Mouse (Mus musculus): ENCODE results near the gene Nicn1. TPM values are rescaled to one million over a fixed set of nuclear protein-coding genes. Genes with fewer than 3 reads are reported as not detected.
"Not testable (repeated sequence)": the region's sequence is repeated elsewhere in the genome, so short reads cannot be mapped to it uniquely, and the experiment has no call there.

Nicn1 gene
- polyA plus RNA-seq, 1 experiment from 2014 or later: 61.2 TPM

DNA sequence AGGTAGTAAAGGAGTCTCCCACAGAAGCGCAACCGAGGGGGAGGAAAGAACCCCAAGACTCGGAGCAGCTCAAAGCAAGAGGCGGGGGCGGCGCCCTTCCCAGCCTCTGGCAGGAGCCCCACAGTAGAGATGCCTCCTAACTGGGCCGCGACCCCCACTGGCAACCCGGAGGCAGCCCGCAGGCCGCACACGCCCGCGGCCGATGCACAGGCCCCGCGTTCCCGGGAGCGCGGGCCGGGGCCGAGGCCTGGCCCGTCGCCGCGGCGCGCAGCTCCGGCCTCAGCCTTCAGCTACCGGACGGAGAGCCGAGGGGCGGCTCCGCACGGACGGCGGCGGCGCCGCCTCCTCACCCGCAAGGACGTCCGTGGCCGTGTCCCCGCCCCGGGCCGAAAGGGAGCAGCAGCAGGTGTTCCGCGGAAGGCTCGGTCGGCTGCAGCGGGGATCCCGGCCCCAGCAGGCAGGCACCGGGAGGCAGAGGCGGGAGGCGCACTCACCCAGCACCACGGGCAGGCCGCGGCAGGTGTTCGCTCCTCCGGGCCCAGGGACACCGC is 27.0 kb upstream of the Nicn1 start:
- H3K36me3 ChIP-seq (ENCODE audit: control insufficient read depth, insufficient read depth, low read length): no peaks in the 10 kb centered on the region
- no peak; the same call in 1 of the 2 replicates for ATAC-seq (ENCODE audit: low FRiP score)
- peak overlapping the region; percentile 86 for H3K4me2 ChIP-seq
- H3K27me3 ChIP-seq (ENCODE audit: control insufficient read depth, insufficient read depth, low read length): no peaks in the 10 kb centered on the region
- H3K27ac ChIP-seq (ENCODE audit: low read depth, low read length): peak overlapping the region; percentile 84
- DNase-seq (ENCODE audit: low spot score, missing footprints): no peak
- WGBS: under 1% methylated on average over 61 of the region's 62 CpGs
- peak overlapping the region; percentile 96 for H3K4me3 ChIP-seq (ENCODE audit: low read depth, low read length)
- no peaks in the 10 kb centered on the region for H3K9me3 ChIP-seq (ENCODE audit: control insufficient read depth, low read length)
- peaks cover 16% of the 10 kb centered on the region for H3K4me1 ChIP-seq (ENCODE audit: control insufficient read depth, insufficient read depth, low read length)
- H3K9ac ChIP-seq (ENCODE audit: low read length): peak overlapping the region; percentile 93

DNA sequence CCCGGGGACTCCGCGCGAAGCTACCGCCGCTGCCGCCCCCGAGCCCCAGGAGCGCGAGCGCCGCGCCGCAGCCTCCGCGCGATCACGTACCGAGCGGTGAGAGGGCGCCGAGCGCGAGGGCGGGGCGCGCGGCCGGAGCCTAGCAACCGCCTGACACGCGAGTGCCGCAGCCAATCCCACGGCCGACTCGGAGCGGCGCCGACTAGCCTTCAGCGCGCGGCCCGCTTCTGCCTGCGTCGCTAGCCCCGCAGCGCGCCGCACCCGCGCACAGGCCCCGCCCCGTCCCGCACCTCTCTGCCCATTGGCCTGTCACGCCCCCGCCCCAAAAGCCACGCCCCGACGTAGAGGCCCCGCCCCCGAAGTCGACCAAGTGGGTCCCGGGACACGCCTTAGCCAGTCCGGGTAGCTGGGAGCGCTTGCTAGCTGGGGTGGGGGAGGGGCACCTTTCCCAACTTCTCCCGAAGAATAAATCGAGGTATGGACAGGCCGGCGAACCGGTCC is 26.5 kb upstream of the Nicn1 start, which contains the start of gene Dag1:
TSS of gene Dag1 (minus strand) at position 269 of the 501 bp plus-strand sequence.
- Histone ChIP-seq H3K9me3 (ENCODE audit: control insufficient read depth, low read length) (no peaks in the 10 kb centered on the region), H3K36me3 (ENCODE audit: control insufficient read depth, insufficient read depth, low read length) (no peaks in the 10 kb centered on the region), H3K27ac (ENCODE audit: low read depth, low read length) (peak within 1 kb of the TSS; percentile 84), H3K4me2 (peak within 1 kb of the TSS; percentile 86), H3K9ac (ENCODE audit: low read length) (peak within 1 kb of the TSS; percentile 93), H3K27me3 (ENCODE audit: control insufficient read depth, insufficient read depth, low read length) (no peaks in the 10 kb centered on the region), H3K4me1 (ENCODE audit: control insufficient read depth, insufficient read depth, low read length) (peaks cover 16% of the 10 kb centered on the region), H3K4me3 (ENCODE audit: low read depth, low read length) (peak within 1 kb of the TSS; percentile 96)
- WGBS: under 1% methylated on average over 47 of the region's 71 CpGs
- ATAC-seq (ENCODE audit: low FRiP score) (peak; percentile 98), DNase-seq (ENCODE audit: low spot score, missing footprints) (peak; percentile 100)

DNA sequence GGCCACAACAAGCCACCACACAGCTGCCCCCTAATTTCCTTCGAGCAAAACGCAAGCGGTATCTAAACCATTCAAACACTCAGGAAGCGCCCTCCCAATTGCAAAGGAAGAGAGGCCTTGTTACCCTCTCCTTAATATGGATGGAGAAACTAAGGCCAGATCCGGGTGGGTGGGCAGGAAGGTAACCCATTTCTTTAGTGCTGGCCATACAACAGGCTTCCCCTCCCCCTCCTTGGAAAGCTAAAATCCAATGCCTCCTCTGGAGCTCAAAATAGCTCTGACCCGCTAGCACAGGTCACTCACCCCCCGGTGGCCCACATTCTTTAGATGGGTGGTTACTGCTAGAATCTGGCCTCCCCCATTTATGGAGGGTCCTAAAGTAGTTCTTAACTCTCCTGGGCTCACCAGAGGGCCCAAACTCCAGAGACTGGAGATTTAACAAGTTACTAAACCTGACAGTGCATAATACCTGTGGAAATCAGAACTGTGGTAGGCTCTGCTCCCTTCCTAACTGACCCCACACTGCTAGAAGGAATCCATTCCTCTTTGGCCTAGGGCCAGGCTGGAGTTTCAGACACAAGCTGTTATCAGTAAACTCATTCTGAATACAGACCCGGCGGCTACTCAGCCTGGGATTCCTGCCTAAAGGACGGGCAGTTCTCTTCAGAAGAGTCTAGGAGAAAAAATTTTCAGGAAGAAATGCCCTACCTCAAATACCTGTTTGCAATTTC is 25.9 kb upstream of the Nicn1 start:
- Histone ChIP-seq H3K4me1 (ENCODE audit: control insufficient read depth, insufficient read depth, low read length) (peaks cover 16% of the 10 kb centered on the region), H3K9me3 (ENCODE audit: control insufficient read depth, low read length) (no peaks in the 10 kb centered on the region), H3K4me3 (ENCODE audit: low read depth, low read length) (peak overlapping the region; percentile 96), H3K36me3 (ENCODE audit: control insufficient read depth, insufficient read depth, low read length) (no peaks in the 10 kb centered on the region), H3K9ac (ENCODE audit: low read length) (peak overlapping the region; percentile 63), H3K27ac (ENCODE audit: low read depth, low read length) (peak overlapping the region; percentile 60; the same call in 1 of the 2 replicates), H3K27me3 (ENCODE audit: control insufficient read depth, insufficient read depth, low read length) (no peaks in the 10 kb centered on the region), H3K4me2 (peak overlapping the region; percentile 86)
- WGBS: 16% methylated on average over 10 of the region's 10 CpGs
- ATAC-seq (ENCODE audit: low FRiP score): no peak
- DNase-seq (ENCODE audit: low spot score, missing footprints): peak; percentile 85

DNA sequence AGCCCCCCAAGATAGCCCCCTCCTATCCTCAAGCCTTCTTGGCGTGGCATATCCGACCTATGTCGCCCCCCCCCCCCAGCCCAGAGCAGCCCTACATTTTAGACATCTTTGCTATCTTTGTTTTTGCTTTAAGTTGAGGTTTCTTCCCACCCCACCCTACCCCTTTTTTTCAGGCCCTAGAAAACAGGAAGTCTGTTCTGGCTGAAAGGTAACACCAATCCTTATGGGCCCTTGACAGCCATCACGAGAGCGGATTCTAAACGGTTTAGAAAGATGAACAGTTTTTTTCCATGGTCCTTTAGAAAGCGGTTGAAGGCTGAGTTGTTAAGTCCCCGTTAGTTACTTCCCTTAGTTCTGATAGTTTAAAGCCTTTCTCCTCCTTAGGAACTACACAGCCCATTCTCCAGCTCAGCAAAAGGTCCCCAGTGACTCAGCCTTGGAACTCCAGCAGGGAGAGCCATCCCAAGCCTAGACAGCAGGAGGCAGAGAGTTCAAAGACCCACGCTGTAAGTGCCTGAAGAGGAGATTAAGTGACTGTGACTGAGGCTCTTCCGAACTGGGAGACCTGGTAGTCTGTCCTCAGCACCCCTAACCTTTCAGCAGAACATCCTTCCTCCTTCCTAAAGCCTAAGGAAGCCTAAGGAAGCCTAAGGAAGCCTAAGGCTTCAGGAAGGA is 23.8 kb upstream of the Nicn1 start:
- Histone ChIP-seq H3K4me1 (ENCODE audit: control insufficient read depth, insufficient read depth, low read length) (peaks cover 16% of the 10 kb centered on the region), H3K4me2 (no peak overlapping the region), H3K27me3 (ENCODE audit: control insufficient read depth, insufficient read depth, low read length) (no peaks in the 10 kb centered on the region), H3K9ac (ENCODE audit: low read length) (no peak overlapping the region), H3K4me3 (ENCODE audit: low read depth, low read length) (no peak overlapping the region), H3K9me3 (ENCODE audit: control insufficient read depth, low read length) (no peaks in the 10 kb centered on the region), H3K36me3 (ENCODE audit: control insufficient read depth, insufficient read depth, low read length) (no peaks in the 10 kb centered on the region), H3K27ac (ENCODE audit: low read depth, low read length) (no peak overlapping the region)
- DNase-seq (ENCODE audit: low spot score, missing footprints) (no peak), ATAC-seq (ENCODE audit: low FRiP score) (no peak)
- WGBS: 60% methylated on average over 10 of the region's 10 CpGs

DNA sequence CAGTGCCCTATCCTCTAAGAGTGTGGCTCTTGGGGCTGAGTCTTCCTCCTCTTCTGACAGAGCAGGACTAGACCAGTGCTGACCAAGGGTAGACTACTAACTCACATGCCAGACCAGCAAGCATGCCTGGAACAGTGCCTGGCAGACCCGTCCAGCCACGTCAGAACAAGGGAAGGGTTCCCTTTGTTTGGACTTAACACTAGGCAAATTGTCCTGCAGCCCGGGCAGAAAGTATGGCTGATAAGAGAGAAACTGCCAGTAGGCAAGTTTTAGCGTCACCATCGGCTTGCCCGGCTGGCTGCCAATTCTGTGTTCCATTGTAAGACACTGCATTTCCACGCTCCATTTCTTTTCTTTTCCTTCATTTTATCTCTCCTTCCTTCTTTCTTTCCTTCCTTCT is 22.5 kb upstream of the Nicn1 start:
- 91% methylated on average over 7 of the region's 7 CpGs for WGBS
- Histone ChIP-seq H3K9me3 (ENCODE audit: control insufficient read depth, low read length) (no peaks in the 10 kb centered on the region), H3K27me3 (ENCODE audit: control insufficient read depth, insufficient read depth, low read length) (no peaks in the 10 kb centered on the region), H3K9ac (ENCODE audit: low read length) (no peak overlapping the region), H3K27ac (ENCODE audit: low read depth, low read length) (no peak overlapping the region), H3K4me3 (ENCODE audit: low read depth, low read length) (no peak overlapping the region), H3K4me1 (ENCODE audit: control insufficient read depth, insufficient read depth, low read length) (peaks cover 7% of the 10 kb centered on the region), H3K4me2 (no peak overlapping the region), H3K36me3 (ENCODE audit: control insufficient read depth, insufficient read depth, low read length) (no peaks in the 10 kb centered on the region)
- no peak for ATAC-seq (ENCODE audit: low FRiP score)
- DNase-seq (ENCODE audit: low spot score, missing footprints): no peak

DNA sequence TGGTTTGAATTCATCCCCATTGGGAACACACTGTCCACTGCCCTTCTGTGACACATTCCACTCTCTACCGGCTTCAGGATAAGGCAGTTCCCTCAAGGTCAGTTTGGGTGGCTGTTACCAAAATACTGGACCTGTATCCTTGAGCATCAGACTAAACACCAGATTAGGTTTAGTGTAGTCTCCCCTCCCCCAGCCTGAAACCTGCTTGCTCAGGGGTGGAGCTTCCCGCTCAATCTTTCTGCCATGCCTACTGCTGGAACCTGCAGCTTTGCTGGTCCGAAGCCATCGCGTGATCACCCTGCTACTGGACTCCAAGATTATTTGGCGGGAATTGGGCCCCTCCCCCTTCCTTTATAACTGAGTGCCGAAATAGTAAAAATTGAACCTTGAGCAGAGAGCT is 21.5 kb upstream of the Nicn1 start:
- H3K9ac ChIP-seq (ENCODE audit: low read length); H3K4me3 ChIP-seq (ENCODE audit: low read depth, low read length); H3K9me3 ChIP-seq (ENCODE audit: control insufficient read depth, low read length); ATAC-seq (ENCODE audit: low FRiP score); H3K27ac ChIP-seq (ENCODE audit: low read depth, low read length); DNase-seq (ENCODE audit: low spot score, missing footprints); H3K4me2 ChIP-seq; H3K4me1 ChIP-seq (ENCODE audit: control insufficient read depth, insufficient read depth, low read length); H3K36me3 ChIP-seq (ENCODE audit: control insufficient read depth, insufficient read depth, low read length); H3K27me3 ChIP-seq (ENCODE audit: control insufficient read depth, insufficient read depth, low read length): not testable (repeated sequence)
- WGBS: 83% methylated on average over 6 of the region's 7 CpGs

DNA sequence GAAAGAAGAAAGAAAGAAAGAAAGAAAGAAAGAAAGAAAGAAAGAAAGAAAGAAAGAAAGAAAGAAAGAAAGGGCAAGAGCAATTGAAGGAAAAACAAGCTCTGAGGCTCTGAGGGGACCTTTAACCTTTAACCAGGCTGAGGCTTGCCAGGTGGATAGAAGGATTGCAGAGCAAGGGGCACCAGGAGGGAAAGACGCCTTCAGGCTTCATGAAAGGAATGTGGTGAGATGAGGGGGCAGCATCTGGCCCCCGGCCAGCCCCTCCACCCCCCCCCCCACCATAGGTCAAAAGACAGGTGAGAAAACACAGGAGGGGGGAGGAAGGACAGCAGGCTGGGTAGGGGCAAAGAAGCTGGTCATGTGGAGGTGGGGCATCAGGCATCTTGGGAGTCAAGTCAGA is 18.3 kb upstream of the Nicn1 start:
- Histone ChIP-seq H3K9ac (ENCODE audit: low read length) (no peak overlapping the region), H3K4me2 (no peak overlapping the region), H3K36me3 (ENCODE audit: control insufficient read depth, insufficient read depth, low read length) (no peaks in the 10 kb centered on the region), H3K9me3 (ENCODE audit: control insufficient read depth, low read length) (no peaks in the 10 kb centered on the region), H3K4me1 (ENCODE audit: control insufficient read depth, insufficient read depth, low read length) (no peaks in the 10 kb centered on the region), H3K27ac (ENCODE audit: low read depth, low read length) (no peak overlapping the region), H3K4me3 (ENCODE audit: low read depth, low read length) (no peak overlapping the region), H3K27me3 (ENCODE audit: control insufficient read depth, insufficient read depth, low read length) (no peaks in the 10 kb centered on the region)
- ATAC-seq (ENCODE audit: low FRiP score) (no peak), DNase-seq (ENCODE audit: low spot score, missing footprints) (no peak)
- WGBS: 54% methylated on average over 2 of the region's 2 CpGs

DNA sequence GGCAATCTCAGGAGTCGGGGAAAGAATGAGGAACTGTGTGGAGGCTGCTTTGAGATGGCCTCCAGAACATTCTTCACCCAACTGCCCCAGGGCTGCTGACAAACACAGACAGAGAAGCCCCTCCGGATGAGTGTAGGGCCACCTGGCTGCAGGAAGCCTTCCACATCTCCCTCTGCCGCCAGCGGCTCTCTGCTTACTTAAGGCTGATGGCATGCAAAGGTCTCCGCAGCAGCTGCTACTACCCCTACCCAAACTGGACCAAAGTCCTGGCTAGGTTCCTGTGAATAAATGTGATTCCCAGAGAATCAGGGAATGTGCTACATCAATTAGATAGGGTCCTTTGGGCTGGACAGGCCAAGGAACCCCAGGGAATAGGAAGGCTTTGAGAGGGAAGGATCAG is 17.5 kb upstream of the Nicn1 start:
- DNase-seq (ENCODE audit: low spot score, missing footprints): no peak
- Histone ChIP-seq H3K4me3 (ENCODE audit: low read depth, low read length) (no peak overlapping the region), H3K27me3 (ENCODE audit: control insufficient read depth, insufficient read depth, low read length) (no peaks in the 10 kb centered on the region), H3K9me3 (ENCODE audit: control insufficient read depth, low read length) (no peaks in the 10 kb centered on the region), H3K27ac (ENCODE audit: low read depth, low read length) (no peak overlapping the region), H3K4me2 (no peak overlapping the region), H3K9ac (ENCODE audit: low read length) (no peak overlapping the region), H3K36me3 (ENCODE audit: control insufficient read depth, insufficient read depth, low read length) (no peaks in the 10 kb centered on the region), H3K4me1 (ENCODE audit: control insufficient read depth, insufficient read depth, low read length) (no peaks in the 10 kb centered on the region)
- no peak for ATAC-seq (ENCODE audit: low FRiP score)
- 80% methylated on average over 5 of the region's 5 CpGs for WGBS

DNA sequence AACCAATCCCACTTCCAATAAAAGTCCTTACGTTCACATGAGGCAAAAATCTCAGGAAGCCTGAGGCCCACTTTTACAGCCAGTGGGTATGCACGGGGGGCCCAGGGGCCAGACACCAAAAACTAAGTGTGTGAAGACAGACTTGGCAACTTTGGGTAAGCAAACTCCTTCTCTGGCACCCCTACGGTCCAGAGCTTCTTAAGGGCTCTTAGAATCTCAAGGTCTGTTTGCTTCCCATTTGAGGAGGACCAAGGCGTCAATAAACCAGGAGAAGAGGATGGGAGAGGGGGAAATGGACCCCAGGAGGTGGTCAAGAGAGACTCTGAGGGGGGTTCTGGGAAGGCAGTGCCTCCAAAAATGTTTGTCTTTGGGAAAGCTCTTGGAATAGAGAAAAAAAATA is 16.7 kb upstream of the Nicn1 start:
- no peaks in the 10 kb centered on the region for H3K27me3 ChIP-seq (ENCODE audit: control insufficient read depth, insufficient read depth, low read length)
- H3K9me3 ChIP-seq (ENCODE audit: control insufficient read depth, low read length): no peaks in the 10 kb centered on the region
- H3K4me3 ChIP-seq (ENCODE audit: low read depth, low read length): no peak overlapping the region
- H3K27ac ChIP-seq (ENCODE audit: low read depth, low read length): no peak overlapping the region
- H3K36me3 ChIP-seq (ENCODE audit: control insufficient read depth, insufficient read depth, low read length): no peaks in the 10 kb centered on the region
- no peaks in the 10 kb centered on the region for H3K4me1 ChIP-seq (ENCODE audit: control insufficient read depth, insufficient read depth, low read length)
- 74% methylated on average over 4 of the region's 4 CpGs for WGBS
- no peak overlapping the region for H3K4me2 ChIP-seq
- DNase-seq (ENCODE audit: low spot score, missing footprints): no peak
- H3K9ac ChIP-seq (ENCODE audit: low read length): no peak overlapping the region
- no peak for ATAC-seq (ENCODE audit: low FRiP score)
